9 mouse cellular contexts compared by ENCODE assay signal in the genomic region with DNA sequence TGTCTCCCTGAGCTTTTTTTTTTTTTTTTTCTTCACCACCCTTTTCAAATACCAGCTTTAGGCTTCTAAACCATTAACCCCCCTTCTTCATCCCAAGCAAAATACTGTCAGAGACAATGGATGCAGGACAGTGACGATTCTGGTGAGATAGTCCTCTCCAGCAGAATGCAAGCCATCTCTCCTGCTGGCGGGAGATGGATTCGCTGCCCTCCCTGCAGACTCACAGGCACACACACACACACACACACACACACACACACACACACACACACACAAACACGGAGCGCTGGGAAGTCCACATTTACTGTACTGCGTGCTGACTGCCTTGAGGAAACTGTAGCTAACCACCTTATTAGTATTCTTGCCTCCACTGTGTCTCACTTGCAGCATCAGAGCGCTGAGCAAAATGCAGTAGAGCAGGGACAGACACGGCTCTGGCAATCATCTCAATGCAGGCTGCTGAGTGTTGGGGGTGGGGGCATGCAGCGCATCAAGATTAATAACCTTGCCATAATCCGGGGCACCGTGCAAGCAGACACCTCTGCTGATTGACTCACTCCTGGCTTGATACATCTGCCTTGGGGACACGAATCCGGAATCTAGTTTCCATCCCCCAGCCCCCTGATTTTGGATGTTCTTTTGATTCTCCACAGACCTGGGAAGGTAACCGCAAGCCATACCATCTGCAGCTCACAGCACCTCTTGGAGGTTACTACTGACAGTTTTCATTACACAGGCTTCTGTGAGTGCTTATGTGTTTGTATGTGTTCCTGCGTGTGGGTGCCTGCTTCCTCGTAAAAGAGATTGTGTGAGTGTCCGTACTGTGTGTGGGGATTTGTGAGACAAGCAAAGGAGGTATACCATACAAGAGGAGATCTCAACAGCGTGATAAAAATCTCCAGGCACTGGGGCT. TPM values are rescaled to one million over a fixed set of nuclear protein-coding genes. Genes with fewer than 3 reads are reported as not detected.
A peak's percentile ranks its signal among the peaks of the same experiment; 100 is the strongest.
DNase-seq lines count a peak whose midpoint lies in the region; ATAC-seq and TF ChIP-seq lines count a peak whose summit lies in the region.
"Had no signal": no experiment of that assay in that cellular context is flagged by ENCODE, and none has a peak within 500 bp of the region (broad histone marks: within the 10 kb centered on the region; RNA-seq: fewer than 3 reads in every experiment).

Lrrc4c (plus strand) TSS at position 783 of the 913 bp plus-strand sequence.

- no peaks in the 10 kb centered on the region for H3K27me3 ChIP-seq in heart, postnatal 0 days (ENCODE audit: control insufficient read depth, insufficient read depth, low read length)
- H3K27me3 ChIP-seq in hindbrain, embryonic 11.5 days (ENCODE audit: control insufficient read depth, insufficient read depth, low read length): no peaks in the 10 kb centered on the region

- no peak for DNase-seq in heart, postnatal 0 days (ENCODE audit: low spot score)
- no peak for DNase-seq in heart, postnatal 25 days (ENCODE audit: low spot score)
- DNase-seq in embryo, embryonic 10 days (ENCODE audit: low spot score): peak; percentile 37
- peak; percentile 49 for DNase-seq in hindbrain, embryonic 11.5 days (ENCODE audit: low spot score)
- DNase-seq in left cerebral cortex, postnatal 4 days: peak; percentile 56
- DNase-seq in retina, postnatal 7 days (ENCODE audit: low read depth, low spot score): peak; percentile 29
- no peak for DNase-seq in B cell, adult 2 months
- no peak for DNase-seq in c-Kit-positive CD71-positive TER-119-positive erythroid progenitor cells, embryonic 14.5 days (ENCODE audit: low spot score)

- peak within 1 kb of the TSS; percentile 68 for H3K4me2 ChIP-seq in heart, postnatal 0 days (ENCODE audit: low read depth, low read length)
- H3K4me2 ChIP-seq in hindbrain, embryonic 11.5 days (replicated peaks; ENCODE audit: low read depth, low read length): peak within 1 kb of the TSS; percentile 52

- no peak for ATAC-seq in heart, postnatal 0 days (ENCODE audit: insufficient read depth, low read depth)
- ATAC-seq in hindbrain, embryonic 11.5 days (ENCODE audit: low FRiP score): peak; percentile 85

- 13% methylated on average over 18 of the region's 18 CpGs for WGBS in heart, postnatal 0 days
- WGBS in hindbrain, embryonic 11.5 days: 12% methylated on average over 18 of the region's 18 CpGs

- TF ChIP-seq EP300 in heart, postnatal 0 days (IDR thresholded peaks at IDR 0.05; ENCODE audit: low read depth): no peak

- peaks cover 15% of the 10 kb centered on the region for H3K4me1 ChIP-seq in heart, postnatal 0 days (ENCODE audit: control insufficient read depth, insufficient read depth)
- H3K4me1 ChIP-seq in hindbrain, embryonic 11.5 days (replicated peaks; ENCODE audit: control insufficient read depth, insufficient read depth, low read length): no peaks in the 10 kb centered on the region

- H3K9ac ChIP-seq in heart, postnatal 0 days (replicated peaks; ENCODE audit: low read depth, low read length): peak within 1 kb of the TSS; percentile 30; the same call in 1 of the 2 replicates
- peak within 1 kb of the TSS; percentile 46; the same call in 1 of the 2 replicates for H3K9ac ChIP-seq in hindbrain, embryonic 11.5 days (ENCODE audit: low read depth, low read length)

- no peak within 1 kb of the TSS for H3K27ac ChIP-seq in heart, postnatal 0 days (ENCODE audit: low read depth)
- H3K27ac ChIP-seq in hindbrain, embryonic 11.5 days (ENCODE audit: low read depth, low read length): no peak within 1 kb of the TSS

- H3K4me3 ChIP-seq in heart, postnatal 0 days (ENCODE audit: low read depth, low read length): peak within 1 kb of the TSS; percentile 44
- peak within 1 kb of the TSS; percentile 34 for H3K4me3 ChIP-seq in hindbrain, embryonic 11.5 days (ENCODE audit: low read depth, low read length)
- H3K4me3 ChIP-seq: erythroblast, embryonic 14.5 days had no signal

- intact Hi-C loops in heart, postnatal 25 days (cut with DNase I): no loop called here
- intact Hi-C loops in left cerebral cortex, postnatal 4 days (cut with DNase I): loop anchor here (10.0 kb wide), 1 partner anchor 1083 kb away; no protein-coding TSS in a partner anchor

- no peaks in the 10 kb centered on the region for H3K36me3 ChIP-seq in heart, postnatal 0 days (replicated peaks; ENCODE audit: control insufficient read depth, insufficient read depth, low read length)
- no peaks in the 10 kb centered on the region for H3K36me3 ChIP-seq in hindbrain, embryonic 11.5 days (ENCODE audit: control insufficient read depth, insufficient read depth, low read length)

- no peaks in the 10 kb centered on the region for H3K9me3 ChIP-seq in heart, postnatal 0 days (replicated peaks; ENCODE audit: control insufficient read depth, low read length)
- H3K9me3 ChIP-seq in hindbrain, embryonic 11.5 days (ENCODE audit: control insufficient read depth, low read length): no peaks in the 10 kb centered on the region

- no peak for TF ChIP-seq CTCF in heart, postnatal 0 days (IDR thresholded peaks at IDR 0.05; ENCODE audit: low read depth)

RNA-seq across cellular contexts. Expression of gene Lrrc4c, which starts in this region (rescaled TPM):
- 0.08 and 2.2 TPM in 2 replicates for total RNA-seq in heart, postnatal 0 days (2014; rRNA removed; ENCODE audit: low replicate concordance)
- 0.66 and 0.84 TPM in 2 replicates for polyA plus RNA-seq in heart, postnatal 0 days (2015; fragmentation: Nextera tagmentation; extraction: Ambion mirVana)
- under 1 TPM; 0.21 to 0.61 TPM for total RNA-seq in heart, postnatal 25 days (2021)
- polyA plus RNA-seq in hindbrain, embryonic 11.5 days (2014; fragmentation: Nextera tagmentation; extraction: Ambion mirVana): 4.5 and 4.9 TPM in 2 replicates
- 10 to 100 TPM; 88.7 to 91.0 TPM for total RNA-seq in left cerebral cortex, postnatal 4 days (2021)
- polyA plus RNA-seq: erythroblast, embryonic 14.5 days had no signal

Comparison
In these comparisons a context has a peak if more than half of its experiments do, and no peak if none do; other contexts are left out.
1. RNA of gene Lrrc4c (total RNA-seq): 88.7 to 91.0 TPM in left cerebral cortex, postnatal 4 days; 0.21 to 0.61 TPM in heart, postnatal 25 days and 0.08 to 2.2 TPM in heart, postnatal 0 days; every median in the first group is over 10 times any median in the second.
2. DNase-seq: peak in embryo, embryonic 10 days (single experiment), hindbrain, embryonic 11.5 days (single experiment), left cerebral cortex, postnatal 4 days (single experiment) and retina, postnatal 7 days (single experiment); none in heart, postnatal 0 days (single experiment), heart, postnatal 25 days (single experiment), B cell, adult 2 months (0 of 2) and c-Kit-positive CD71-positive TER-119-positive erythroid progenitor cells, embryonic 14.5 days (single experiment).